Mouse (Mus musculus) midbrain, embryonic 16.5 days (tissue): ENCODE measurements at regions not wholly inside any gene's neighbourhood (a gene's known extent, or its start where the extent isn't known, plus 50 kb on each side); places are given as distances from the start of the nearest gene placed in this dataset.
"Not testable (repeated sequence)": the region's sequence is repeated elsewhere in the genome, so short reads cannot be mapped to it uniquely, and the experiment has no call there.

Experiments
- ATAC-seq: fragments of 200-750 bp; cut with Nextera tagmentation; 2 replicates; pipeline ENCODE4 v1.8.0; 2017; ENCODE audit warnings: moderate TSS enrichment
- H3K27ac ChIP-seq: fragments of 300-500 bp; sonication (generic); 2 replicates; pipeline ENCODE4 v1.5.1; 2014; ENCODE audit warnings: mild to moderate bottlenecking, low read length, mixed read lengths
- H3K27me3 ChIP-seq: fragments of 300-500 bp; sonication (generic); 2 replicates; pipeline ENCODE4 v1.6.1; 2014; ENCODE audit warnings: low read depth, low read length, mixed read lengths; ENCODE audit not compliant: control insufficient read depth, insufficient read depth
- H3K36me3 ChIP-seq: fragments of 300-500 bp; sonication (generic); 2 replicates; pipeline ENCODE4 v1.6.1; 2014; ENCODE audit warnings: mild to moderate bottlenecking, low read length, moderate library complexity, mixed read lengths; ENCODE audit not compliant: control insufficient read depth, insufficient read depth
- H3K4me1 ChIP-seq: fragments of 300-500 bp; sonication (generic); 2 replicates; pipeline ENCODE4 v1.6.1; 2014; ENCODE audit warnings: mild to moderate bottlenecking, low read length, mixed read lengths; ENCODE audit not compliant: control insufficient read depth, insufficient read depth
- H3K4me2 ChIP-seq: fragments of 300-500 bp; sonication (generic); 2 replicates; pipeline ENCODE4 v1.6.1; 2014; ENCODE audit warnings: mild to moderate bottlenecking, low read length, mixed read lengths
- H3K4me3 ChIP-seq: fragments of 300-500 bp; sonication (generic); 2 replicates; pipeline ENCODE4 v1.5.1; 2014; ENCODE audit warnings: low read depth, mild to moderate bottlenecking, low read length, moderate library complexity, mixed read lengths
- H3K9ac ChIP-seq: fragments of 300-500 bp; sonication (generic); 2 replicates; pipeline ENCODE4 v1.6.1; 2014; ENCODE audit warnings: low read depth, low read length, mixed read lengths
- H3K9me3 ChIP-seq: fragments of 300-500 bp; sonication (generic); replicated peaks from 2 replicates; pipeline ENCODE4 v1.6.1; 2014; ENCODE audit warnings: mild to moderate bottlenecking, low read length, mixed read lengths; ENCODE audit not compliant: control insufficient read depth, poor library complexity, severe bottlenecking
- WGBS: fragments of 180-500 bp; shearing (Covaris S2); extraction: QIAGEN DNeasy Blood & Tissue Kit; methylation state at CpG from one replicate; pipeline ENCODE4 v1.1.7; 2014; 5-methylcytosine and 5-hydroxymethylcytosine counted together

DNA sequence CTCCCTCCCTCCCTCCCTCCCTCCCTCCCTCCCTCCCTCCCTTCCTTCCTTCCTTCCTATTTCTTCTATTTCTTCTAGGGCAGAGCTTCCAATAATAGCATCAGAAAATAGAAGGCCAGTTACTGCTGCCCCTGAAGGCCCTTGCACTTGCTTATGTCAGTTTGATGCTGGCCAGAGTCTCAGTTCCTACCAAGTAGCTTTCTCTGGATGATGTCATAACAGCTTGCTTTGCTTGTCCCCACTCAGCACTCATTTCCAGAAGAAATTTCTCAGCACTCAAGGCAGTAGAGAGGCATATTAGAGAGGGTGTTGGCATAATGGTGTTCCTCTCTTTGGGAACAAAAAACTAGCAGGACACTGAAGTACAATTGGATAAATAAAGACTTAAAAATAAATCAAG lies 811.6 kb upstream of the 4930444P10Rik start:
- no peak for ATAC-seq
- Histone ChIP-seq H3K9me3 (no peaks in the 10 kb centered on the region), H3K4me3 (no peak overlapping the region), H3K4me1 (no peaks in the 10 kb centered on the region), H3K27me3 (no peaks in the 10 kb centered on the region), H3K36me3 (no peaks in the 10 kb centered on the region), H3K4me2 (no peak overlapping the region), H3K9ac (no peak overlapping the region), H3K27ac (no peak overlapping the region)

DNA sequence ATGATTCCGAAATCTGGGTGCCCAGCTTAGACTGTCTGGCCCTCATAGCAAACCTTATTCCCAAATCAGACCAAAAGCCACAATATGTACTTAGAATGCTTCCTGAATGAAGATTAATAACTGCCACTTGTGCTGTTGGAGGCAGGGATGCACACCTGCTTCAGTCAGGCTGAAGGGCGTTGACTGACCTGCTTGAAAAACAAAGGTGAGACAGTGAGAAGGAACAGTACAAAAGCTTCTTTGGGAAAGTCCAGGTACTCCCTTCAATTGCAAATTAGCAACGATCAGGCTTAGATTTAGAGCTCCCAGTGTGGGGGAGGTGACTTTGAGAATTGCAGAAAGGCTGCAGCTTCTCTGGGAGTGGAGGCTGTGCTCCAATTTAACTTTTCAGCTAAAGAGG lies 775.3 kb upstream of the 4930444P10Rik start:
- not testable (repeated sequence) for H3K9me3 ChIP-seq, H3K9ac ChIP-seq, H3K4me3 ChIP-seq, ATAC-seq, H3K27ac ChIP-seq, H3K36me3 ChIP-seq, H3K27me3 ChIP-seq, H3K4me1 ChIP-seq, H3K4me2 ChIP-seq
- 67% methylated on average over 3 of the region's 3 CpGs for WGBS

DNA sequence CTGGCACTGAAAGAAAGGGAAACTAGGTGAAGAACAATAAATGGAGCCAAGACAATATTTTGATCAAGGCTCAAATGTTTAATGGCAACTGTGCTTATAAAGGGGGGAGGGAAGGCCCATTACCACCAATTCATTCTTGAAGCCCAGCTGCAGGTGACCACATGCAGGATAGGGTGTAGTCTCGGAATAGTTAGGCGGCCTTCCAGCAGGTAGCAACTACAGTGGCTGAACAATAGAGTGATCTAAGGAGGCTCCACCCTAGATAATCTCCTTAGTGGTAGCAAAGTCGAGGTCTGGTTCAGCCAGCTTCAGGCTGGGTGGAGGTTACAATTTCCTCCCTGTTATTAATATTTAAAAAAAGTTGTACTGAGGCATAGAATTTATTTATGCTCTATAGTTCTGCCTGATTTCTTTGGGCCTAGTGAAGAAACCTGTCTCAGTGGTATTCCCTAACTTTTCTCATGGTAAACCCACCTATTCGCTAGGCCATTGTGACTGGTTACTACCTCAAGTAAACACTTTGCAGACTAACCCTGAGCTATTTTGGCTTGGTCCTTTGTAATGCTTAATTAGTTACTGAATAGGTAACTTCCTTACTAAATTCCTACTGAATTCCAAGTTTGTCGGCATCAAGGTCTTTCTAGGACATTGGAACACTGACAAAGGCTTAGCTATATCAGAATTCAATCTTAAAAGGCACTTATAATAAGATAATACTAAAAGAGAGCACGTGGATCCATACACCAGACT lies 774.1 kb upstream of the 4930444P10Rik start:
- H3K36me3 ChIP-seq, ATAC-seq, H3K4me2 ChIP-seq, H3K9me3 ChIP-seq, H3K27ac ChIP-seq, H3K4me1 ChIP-seq, H3K27me3 ChIP-seq, H3K9ac ChIP-seq, H3K4me3 ChIP-seq: not testable (repeated sequence)
- 84% methylated on average over 6 of the region's 6 CpGs for WGBS

DNA sequence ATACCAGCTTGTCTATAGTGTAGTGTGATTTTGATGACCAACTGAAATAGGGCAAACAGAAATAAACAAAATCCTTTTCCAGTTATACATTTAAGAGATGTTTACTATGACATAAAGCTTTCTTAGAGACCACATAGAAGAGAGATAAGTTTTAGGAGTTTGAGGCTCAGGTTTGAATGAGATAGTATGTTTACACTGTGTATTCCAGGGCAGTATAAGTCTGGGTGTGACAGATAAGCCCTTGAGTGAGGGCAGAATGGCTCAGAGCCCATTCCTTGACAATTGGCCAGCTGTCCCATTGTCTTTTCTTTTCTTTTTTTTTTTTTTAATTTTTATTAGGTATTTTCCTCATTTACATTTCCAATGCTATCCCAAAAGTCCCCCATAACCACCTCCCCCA lies 744.0 kb upstream of the 4930444P10Rik start:
- Histone ChIP-seq H3K36me3 (no peaks in the 10 kb centered on the region), H3K4me3 (no peak overlapping the region), H3K27me3 (no peaks in the 10 kb centered on the region), H3K9ac (no peak overlapping the region), H3K4me1 (no peaks in the 10 kb centered on the region), H3K4me2 (no peak overlapping the region), H3K9me3 (no peaks in the 10 kb centered on the region), H3K27ac (no peak overlapping the region)
- ATAC-seq, result no peak

DNA sequence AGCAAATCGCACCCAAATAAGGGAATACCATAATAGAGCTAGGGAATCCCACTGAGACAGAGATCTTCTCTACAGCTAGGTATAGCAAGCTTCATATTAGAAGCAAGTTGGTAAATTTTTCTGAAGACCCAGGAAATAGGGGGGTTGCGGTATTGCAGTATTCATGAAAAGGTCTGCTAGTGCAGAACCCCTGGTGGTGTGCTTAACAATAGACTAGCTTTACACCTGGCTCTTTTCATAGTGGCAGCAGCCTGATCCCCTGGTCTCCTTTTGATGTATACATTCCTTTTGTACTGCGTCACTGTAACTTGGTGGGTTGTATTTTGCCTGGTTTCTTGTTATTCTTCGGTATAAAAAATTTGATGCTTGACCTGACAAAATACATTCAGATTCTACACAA lies 731.6 kb upstream of the 4930444P10Rik start:
- 46% methylated on average over 4 of the region's 4 CpGs for WGBS
- not testable (repeated sequence) for H3K27me3 ChIP-seq, H3K36me3 ChIP-seq, H3K9me3 ChIP-seq, H3K4me3 ChIP-seq, H3K27ac ChIP-seq, H3K4me1 ChIP-seq, ATAC-seq, H3K4me2 ChIP-seq, H3K9ac ChIP-seq

DNA sequence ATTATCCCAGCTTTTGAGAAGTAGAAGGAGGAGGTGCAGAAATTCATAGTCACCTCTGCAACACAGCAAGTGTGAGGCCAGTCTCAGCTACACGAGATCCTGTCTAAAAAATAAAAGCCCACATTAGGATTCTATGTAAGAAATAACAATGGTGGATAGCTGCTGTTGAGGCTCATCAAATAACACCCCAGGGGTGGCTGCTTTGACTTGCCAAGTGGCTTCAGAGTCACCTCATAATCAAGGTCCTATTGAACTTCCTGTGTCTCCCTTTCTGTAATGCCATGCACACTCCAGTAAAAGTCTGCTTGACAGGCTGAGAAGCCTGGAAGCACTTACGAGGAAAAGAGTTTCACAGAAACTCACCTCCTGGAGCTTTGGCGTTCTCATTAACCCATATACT lies 730.9 kb upstream of the 4930444P10Rik start:
- WGBS, result 51% methylated on average over 3 of the region's 3 CpGs
- H3K27me3 ChIP-seq, result no peaks in the 10 kb centered on the region
- ATAC-seq, result no peak
- no peaks in the 10 kb centered on the region for H3K9me3 ChIP-seq
- H3K9ac ChIP-seq, result no peak overlapping the region
- H3K27ac ChIP-seq, result no peak overlapping the region
- H3K4me1 ChIP-seq, result no peaks in the 10 kb centered on the region
- no peak overlapping the region for H3K4me2 ChIP-seq
- no peaks in the 10 kb centered on the region for H3K36me3 ChIP-seq
- H3K4me3 ChIP-seq, result no peak overlapping the region

DNA sequence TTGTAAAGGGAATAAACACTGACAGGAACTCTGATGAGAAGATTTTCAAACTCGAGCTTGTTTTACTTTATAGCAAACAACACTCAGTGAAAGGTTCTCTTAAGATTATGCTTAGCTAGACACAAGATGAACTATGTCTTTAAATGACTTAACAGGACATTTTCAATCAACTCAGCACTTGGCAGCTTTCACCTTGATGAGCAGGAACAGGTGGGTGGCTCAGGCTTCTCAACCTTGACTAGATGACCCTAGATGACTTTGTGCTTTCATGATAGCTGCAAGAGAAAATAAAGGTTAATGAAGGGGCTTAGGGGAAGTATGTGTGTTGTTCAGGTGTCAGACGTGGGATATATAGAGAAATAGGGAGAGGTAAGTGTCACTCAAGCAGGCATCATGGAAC lies 728.1 kb upstream of the 4930444P10Rik start:
- Histone ChIP-seq H3K9ac (no peak overlapping the region), H3K27ac (no peak overlapping the region), H3K9me3 (no peaks in the 10 kb centered on the region), H3K36me3 (no peaks in the 10 kb centered on the region), H3K27me3 (no peaks in the 10 kb centered on the region), H3K4me1 (no peaks in the 10 kb centered on the region), H3K4me2 (no peak overlapping the region), H3K4me3 (no peak overlapping the region)
- WGBS, result 78% methylated on average over 2 of the region's 2 CpGs
- ATAC-seq, result no peak

DNA sequence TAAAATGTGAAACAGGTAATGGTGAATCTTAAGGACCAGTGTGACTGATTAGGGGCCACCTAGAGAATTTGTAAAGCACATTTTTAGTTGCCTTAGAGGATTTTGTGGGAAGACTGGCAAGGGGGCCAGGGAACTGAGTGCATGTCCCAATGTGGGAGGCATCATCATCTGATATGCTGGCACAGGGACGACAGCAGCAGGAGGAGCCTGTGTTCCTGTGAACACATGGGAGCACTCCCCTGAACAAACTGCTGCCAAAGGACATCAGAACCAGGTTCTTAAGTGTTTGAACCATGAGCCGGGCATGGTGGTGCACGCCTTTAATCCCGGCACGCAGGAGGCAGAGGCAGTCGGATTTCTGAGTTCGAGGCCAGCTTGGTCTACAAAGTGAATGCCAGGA lies 723.4 kb upstream of the 4930444P10Rik start:
- Histone ChIP-seq H3K9me3 (no peaks in the 10 kb centered on the region), H3K36me3 (no peaks in the 10 kb centered on the region), H3K4me3 (no peak overlapping the region), H3K27me3 (no peaks in the 10 kb centered on the region), H3K9ac (no peak overlapping the region), H3K4me1 (no peaks in the 10 kb centered on the region), H3K27ac (no peak overlapping the region), H3K4me2 (no peak overlapping the region)
- no peak for ATAC-seq
- WGBS, result 88% methylated on average over 7 of the region's 7 CpGs

DNA sequence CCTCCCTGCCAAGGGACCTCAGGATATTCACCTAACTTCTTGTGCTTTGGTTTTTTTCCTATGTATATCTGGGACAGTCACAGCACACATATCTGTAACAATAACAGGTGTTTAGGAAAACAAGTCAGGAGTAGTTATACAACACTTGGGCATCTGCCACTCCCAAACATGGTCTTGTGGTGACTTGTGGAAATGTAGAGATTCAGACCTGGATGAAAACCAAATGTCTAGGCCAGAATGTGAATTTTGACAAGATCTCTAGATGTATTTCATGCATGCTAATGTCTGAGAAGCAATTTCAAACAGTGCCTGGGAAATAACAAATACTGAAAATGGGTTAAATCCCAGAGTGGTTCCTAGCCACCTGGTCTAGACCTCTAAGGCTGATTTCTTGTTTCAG lies 722.6 kb upstream of the 4930444P10Rik start:
- Histone ChIP-seq H3K4me2 (no peak overlapping the region), H3K9ac (no peak overlapping the region), H3K27me3 (no peaks in the 10 kb centered on the region), H3K9me3 (no peaks in the 10 kb centered on the region), H3K4me1 (no peaks in the 10 kb centered on the region), H3K27ac (no peak overlapping the region), H3K4me3 (no peak overlapping the region), H3K36me3 (no peaks in the 10 kb centered on the region)
- ATAC-seq, result no peak
